Mouse (Mus musculus) lung, adult 2 months (tissue): ENCODE data around the gene Irf7.

Source experiments
- CTCF ChIP-seq: fragments of 200-500 bp; IDR thresholded peaks from 2 replicates; pipeline ENCODE4 v1.5.1; 2011; ENCODE audit warnings: mild to moderate bottlenecking, low read length, control low read depth; ENCODE audit not compliant: insufficient read depth
- POLR2A ChIP-seq: fragments of 200-500 bp; IDR thresholded peaks from 2 replicates; pipeline ENCODE4 v1.6.1; 2011; ENCODE audit warnings: low read depth, mild to moderate bottlenecking, control low read depth, low read length, borderline replicate concordance; ENCODE audit errors: extremely low read depth

GRCm38 (mm10) chr7:141291921-141292582 is 25.8 kb upstream of the Irf7 start, which contains the start of gene Drd4:
- TF ChIP-seq CTCF (no peak), POLR2A (no peak)
